Mouse (Mus musculus): ENCODE data around the gene Fam193a.

Gene Fam193a

DNA sequence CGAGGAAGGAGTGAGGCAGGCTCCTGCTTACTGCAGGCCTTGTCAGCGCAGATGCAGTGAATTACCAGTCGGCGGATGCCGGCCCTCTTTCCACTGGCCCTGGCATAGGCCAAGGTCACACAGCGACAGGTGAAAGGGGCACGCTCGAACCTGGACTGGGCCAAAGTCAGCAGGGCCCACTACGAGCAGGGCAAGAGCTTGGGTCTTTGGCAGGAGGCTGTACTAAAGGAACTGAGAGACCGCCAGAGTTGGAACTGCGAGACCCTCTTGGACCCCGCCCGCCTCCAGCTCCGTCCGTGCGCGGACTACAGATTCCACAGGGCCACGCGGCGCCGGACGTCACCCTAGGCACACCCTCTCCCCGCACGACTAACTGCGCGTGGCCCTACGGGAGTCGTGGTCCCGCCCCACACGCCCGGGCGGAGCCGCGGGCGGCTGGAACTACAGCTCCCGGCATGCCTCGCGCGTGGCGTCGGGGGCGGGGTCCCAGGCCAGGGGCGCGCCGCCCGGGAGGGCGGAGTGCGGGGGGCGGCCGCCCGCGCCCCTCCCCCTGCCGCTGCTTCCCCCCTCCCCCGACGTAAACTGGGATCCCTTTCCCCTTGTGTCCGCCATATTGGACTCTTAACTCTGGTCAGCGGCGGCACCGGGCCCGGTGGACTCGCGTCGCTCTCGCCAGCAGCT, at the start of gene Fam193a:
Gene Fam193a (plus strand): TSS at position 593 of the 681 bp plus-strand sequence.
- peak; percentile 99 for DNase-seq

DNA sequence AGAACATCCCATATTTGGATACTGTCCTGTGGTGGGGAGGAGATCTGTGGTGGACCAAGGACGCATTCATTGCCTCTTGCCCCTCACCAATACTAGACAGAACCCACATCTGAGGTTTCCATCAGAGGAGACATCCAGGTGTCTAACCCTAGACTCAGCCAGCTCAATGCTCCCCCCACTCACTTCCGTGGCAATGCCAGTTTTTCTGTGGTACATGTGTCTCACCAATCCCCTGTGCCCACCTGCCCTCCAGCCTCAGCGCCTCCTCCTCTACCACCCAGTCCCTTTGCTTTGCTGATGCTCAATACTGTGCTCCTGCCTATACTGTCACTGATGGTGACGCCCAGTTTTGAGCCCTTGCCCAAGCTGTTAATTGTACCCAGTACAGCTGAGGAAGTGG, 48.5 kb upstream of the Fam193a start:
- no peak for DNase-seq

GRCm38 (mm10) chr5:34325286-34325685, 44.4 kb upstream of the Fam193a start:
- DNase-seq, result no peak

- DNase-seq, result peak; percentile 33
Measured at GRCm38 (mm10) chr5:34326249-34326691, 43.5 kb upstream of the Fam193a start.

- peak; percentile 70 for DNase-seq
Measured at GRCm38 (mm10) chr5:34326875-34327576, 42.7 kb upstream of the Fam193a start.

- no peak for DNase-seq
Measured at GRCm38 (mm10) chr5:34330136-34330535, 39.6 kb upstream of the Fam193a start.

GRCm38 (mm10) chr5:34334081-34334480, 35.7 kb upstream of the Fam193a start:
- no peak for DNase-seq

- DNase-seq, result no peak
Measured at GRCm38 (mm10) chr5:34335539-34336096, 34.1 kb upstream of the Fam193a start.

- peak; percentile 100 for DNase-seq
Measured at GRCm38 (mm10) chr5:34336097-34336774, 33.5 kb upstream of the Fam193a start, which contains the start of gene Rnf4. Rnf4 (plus strand) TSS chr5:34336289.

DNA sequence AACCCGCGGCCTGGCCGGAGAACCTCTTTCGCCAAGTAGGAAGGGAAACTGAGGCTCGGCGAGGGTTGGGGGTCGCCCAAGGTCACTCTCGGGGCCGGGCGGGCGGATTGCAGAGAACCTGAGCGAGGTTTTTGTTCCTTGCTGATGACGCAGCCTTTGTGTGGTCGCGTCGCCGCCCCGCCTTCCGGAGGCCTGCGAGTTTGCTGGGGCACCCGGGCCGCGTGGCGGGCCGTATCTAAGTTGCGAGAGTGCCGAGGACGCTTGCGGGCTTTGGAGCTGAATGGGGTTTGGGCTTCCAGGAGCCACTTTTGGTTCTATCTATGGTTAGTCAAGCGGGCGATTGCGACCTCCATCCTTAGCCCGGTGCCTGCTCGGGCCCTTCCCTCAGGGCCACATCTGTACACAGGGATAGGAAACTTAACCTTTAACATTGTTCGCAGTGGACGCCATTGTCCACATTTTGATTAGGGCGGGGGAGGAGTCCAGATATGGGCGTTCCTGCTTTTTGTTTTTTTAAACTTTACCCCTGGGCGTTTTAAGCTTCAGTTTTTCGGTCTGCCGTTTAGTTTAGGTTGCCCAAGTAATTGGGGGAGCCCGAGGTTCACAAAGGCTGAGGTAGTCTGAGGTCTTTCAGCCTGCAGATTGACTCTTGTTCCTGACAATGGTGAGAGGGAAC, 32.8 kb upstream of the Fam193a start:
- DNase-seq, result peak; percentile 82

GRCm38 (mm10) chr5:34340246-34340645, 29.5 kb upstream of the Fam193a start:
- no peak for DNase-seq

DNA sequence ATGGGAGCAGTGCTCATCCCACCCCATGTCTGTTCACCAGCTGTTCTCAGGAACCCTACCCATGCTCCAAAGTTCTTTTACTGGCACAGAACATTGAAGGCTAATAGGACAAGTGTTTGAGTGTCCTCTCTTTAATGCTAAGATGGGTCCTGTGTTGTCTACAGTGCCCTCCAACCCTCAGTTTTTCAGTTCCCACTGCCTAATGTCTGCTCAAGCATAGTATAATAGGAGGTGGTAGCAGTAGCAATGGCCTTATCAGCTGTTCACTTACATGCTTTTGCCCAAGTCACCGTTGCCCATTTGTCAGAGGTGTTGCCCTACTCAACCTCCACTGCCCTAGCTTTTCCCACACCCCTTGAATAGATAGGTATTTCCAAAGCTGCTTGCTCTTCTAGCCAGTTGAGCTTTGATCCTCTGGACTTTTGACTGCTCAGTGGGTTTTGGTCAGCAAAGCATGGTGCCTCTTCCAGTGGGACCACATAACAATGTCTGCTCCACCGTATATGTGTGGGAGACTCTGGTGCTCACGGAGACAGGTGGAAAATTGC, 17.6 kb upstream of the Fam193a start:
- no peak for DNase-seq

DNA sequence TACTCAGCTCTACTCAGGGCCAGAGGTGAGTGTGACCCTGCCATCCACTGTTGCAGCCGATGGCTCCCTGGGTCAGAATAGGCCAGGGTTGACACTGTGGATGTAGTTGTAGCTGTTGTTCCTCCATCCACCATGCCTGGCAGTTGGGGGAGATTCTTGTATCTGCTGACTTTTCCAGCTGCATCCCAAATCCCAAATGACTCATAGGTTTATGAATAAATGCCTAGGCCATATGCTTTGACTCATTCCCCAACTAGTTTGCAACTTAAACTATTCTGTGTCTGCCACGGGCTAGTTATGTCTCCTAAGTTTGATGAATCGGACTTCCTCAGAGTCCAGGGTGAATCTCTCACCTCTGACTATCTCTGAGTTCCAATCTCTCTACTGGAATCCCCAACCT, 9.5 kb upstream of the Fam193a start:
- no peak for DNase-seq

- no peak for DNase-seq
Measured at GRCm38 (mm10) chr5:34363115-34363514, 6.6 kb upstream of the Fam193a start.

DNA sequence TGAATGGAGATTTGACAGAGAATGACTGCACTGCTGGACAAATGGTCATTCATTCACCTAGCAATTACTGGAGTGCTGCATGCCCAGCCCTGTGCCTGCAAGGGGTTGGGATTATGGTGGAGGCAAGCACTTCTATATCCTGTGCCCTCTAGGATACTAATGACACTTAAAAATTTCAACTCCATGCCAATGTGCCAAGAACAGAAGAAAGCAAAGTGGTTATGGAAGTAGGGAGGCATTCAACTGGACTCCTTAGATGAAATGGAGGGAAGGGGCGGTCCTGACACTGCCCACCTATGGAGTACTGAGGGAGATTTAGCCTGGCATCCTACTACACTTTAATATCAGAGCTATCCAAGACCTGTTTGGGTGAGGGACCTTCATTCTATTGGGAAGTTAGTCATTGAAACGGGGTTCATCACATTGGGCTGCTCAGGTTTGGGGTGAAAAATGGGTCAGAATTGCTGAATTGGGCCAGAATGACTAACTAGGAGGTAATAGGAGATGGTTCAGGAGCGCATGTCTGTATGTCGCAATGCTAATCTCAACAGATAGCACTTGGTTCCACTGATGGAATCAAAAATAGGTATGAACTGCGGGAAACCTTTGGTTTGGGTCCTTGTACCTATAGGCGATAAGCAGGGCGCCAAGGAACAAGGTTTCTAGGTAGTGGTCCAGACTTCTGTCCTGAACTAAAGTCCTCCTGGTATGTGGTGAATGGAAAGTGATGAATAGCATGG, 1.0 kb upstream of the Fam193a start:
- no peak for DNase-seq

GRCm38 (mm10) chr5:34370022-34370823, 490 bp downstream of the Fam193a start:
- DNase-seq, result peak; percentile 55

GRCm38 (mm10) chr5:34370840-34371239, 1.1 kb downstream of the Fam193a start:
- DNase-seq, result no peak

- no peak for DNase-seq
Measured at GRCm38 (mm10) chr5:34372141-34372540, 2.4 kb downstream of the Fam193a start.

- DNase-seq, result no peak
Measured at GRCm38 (mm10) chr5:34372541-34372940, 2.8 kb downstream of the Fam193a start.

- no peak for DNase-seq
Measured at GRCm38 (mm10) chr5:34378787-34379186, 9.1 kb downstream of the Fam193a start.

DNA sequence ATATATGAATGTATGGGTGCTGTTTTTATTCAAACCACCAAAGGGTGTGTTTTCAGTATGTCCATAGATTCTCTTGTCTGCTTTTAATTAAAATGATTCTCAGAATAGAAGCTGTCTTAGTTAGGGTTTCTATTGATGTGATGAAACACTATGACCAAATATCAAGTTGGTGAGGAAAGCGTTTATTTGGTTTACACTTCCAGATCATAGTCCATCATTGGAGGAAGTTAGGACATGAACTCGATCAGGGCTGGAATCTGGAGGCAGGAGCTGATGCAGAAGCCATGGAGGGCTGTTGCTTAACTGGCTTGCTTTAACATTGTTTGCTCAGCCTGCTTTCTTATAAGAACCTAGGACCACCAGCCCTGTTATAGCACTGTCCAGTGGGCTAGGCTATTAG, 12.0 kb downstream of the Fam193a start:
- DNase-seq, result no peak
